Mouse (Mus musculus): ENCODE measurements at regions not wholly inside any gene's neighbourhood (a gene's known extent, or its start where the extent isn't known, plus 50 kb on each side); places are given as distances from the start of the nearest gene placed in this dataset.
"Not testable (repeated sequence)": the region's sequence is repeated elsewhere in the genome, so short reads cannot be mapped to it uniquely, and the experiment has no call there.

DNA sequence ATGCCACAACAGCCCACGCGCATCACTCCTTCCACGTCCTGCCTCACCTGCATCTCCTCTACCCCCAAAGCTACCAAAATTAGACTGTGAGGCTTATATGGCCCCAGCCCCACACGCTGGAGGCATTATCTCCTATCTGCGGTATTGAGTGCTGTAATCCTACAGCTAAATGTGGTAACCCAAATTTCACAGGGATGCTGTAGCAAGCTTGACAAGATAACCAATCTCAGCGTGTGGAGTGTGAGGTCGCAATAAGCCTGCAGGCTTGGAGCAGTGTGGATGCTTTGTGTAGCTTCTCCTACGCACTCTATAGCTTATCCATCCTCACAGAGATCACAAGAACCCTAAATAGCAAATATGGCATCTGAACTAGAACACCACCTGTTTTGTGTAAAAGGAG, 251.2 kb upstream of the Kcnh8 start:
- H3K27me3 ChIP-seq (ENCODE audit: low read depth, poor library complexity, severe bottlenecking) = no peaks in the 10 kb centered on the region
- no peaks in the 10 kb centered on the region for H3K9me3 ChIP-seq (replicated peaks)
- H3K4me1 ChIP-seq = no peaks in the 10 kb centered on the region
- H3K36me3 ChIP-seq = no peaks in the 10 kb centered on the region
- H3K4me3 ChIP-seq = no peak overlapping the region
- DNase-seq (ENCODE audit: low spot score) = no peak
- WGBS = 88% methylated on average over 8 of the region's 8 CpGs
- H3K27ac ChIP-seq (replicated peaks) = no peak overlapping the region

DNA sequence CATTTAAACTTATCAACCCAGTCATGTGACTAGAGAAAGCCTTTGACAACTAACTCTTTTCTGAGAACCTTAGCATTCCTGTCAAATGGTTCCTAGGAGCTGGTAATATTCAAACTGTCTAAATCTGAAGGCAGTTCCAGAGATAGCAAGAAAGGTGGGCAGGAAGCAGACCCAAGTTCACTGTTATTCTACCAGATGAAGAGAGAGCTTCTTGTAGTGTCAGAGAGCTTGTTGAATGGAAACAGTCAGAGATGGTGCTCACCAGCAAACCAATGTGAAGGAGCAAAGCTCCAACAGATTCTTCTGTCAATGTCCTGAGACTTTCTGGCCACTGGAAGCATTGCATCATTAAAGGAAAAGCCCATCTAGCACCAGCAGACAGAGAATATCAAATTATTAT, 251.8 kb upstream of the Kcnh8 start:
- no peak for DNase-seq (ENCODE audit: low spot score)
- Histone ChIP-seq H3K27ac (replicated peaks) (no peak overlapping the region), H3K27me3 (ENCODE audit: low read depth, poor library complexity, severe bottlenecking) (no peaks in the 10 kb centered on the region), H3K4me3 (no peak overlapping the region), H3K4me1 (no peaks in the 10 kb centered on the region), H3K36me3 (no peaks in the 10 kb centered on the region), H3K9me3 (replicated peaks) (no peaks in the 10 kb centered on the region)

DNA sequence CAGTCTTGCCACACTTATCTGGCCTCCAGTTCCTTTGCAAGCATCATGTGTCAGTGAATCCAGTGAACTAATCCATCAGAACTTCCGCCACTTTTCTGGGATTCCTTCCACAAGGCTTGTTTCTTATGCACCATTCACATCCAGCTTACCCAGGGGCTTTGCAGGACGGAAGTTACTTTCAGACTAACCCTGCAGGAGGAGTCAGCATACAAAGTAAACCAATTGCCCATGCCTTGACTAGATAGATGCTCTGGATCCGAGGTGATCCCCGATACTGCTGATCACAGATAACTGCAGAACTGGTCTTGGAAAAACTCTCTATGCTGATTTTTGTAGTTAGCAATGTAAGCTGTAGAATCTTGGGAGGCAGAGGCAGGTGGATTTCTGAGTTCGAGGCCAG, 252.6 kb upstream of the Kcnh8 start:
- H3K9me3 ChIP-seq (replicated peaks) = no peaks in the 10 kb centered on the region
- no peak overlapping the region for H3K27ac ChIP-seq (replicated peaks)
- no peak for DNase-seq (ENCODE audit: low spot score)
- WGBS = 81% methylated on average over 5 of the region's 5 CpGs
- no peaks in the 10 kb centered on the region for H3K27me3 ChIP-seq (ENCODE audit: low read depth, poor library complexity, severe bottlenecking)
- no peaks in the 10 kb centered on the region for H3K4me1 ChIP-seq
- H3K4me3 ChIP-seq = no peak overlapping the region
- H3K36me3 ChIP-seq = no peaks in the 10 kb centered on the region

DNA sequence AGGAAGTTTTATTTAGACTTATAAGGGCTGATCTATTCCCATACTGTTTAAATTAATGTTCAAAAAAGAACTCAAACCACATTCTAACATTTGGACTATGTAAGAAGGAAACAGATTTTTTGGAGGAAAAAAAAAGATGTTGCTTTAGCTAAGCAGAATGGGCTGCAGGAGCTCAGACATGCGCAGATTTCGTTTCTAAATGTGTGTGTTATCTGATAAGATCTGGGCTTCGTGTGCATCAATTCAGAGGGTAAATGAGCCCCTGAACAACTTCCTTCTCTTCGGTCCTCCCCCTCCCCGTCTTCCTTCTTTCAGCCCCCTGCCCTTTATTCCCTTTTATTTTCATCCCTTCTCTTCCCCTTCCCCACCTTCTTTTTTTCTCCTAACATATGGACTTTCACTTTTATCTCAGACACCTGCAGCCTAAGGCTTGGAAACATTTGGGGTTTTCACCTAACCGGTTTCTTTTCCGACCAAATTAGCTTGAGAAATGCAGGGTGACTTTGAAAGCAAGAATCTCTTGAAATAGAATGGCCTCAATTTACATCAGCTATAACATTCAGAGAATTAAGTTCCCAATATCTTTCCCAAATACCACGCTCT, 253.9 kb upstream of the Kcnh8 start:
- Histone ChIP-seq H3K27me3 (ENCODE audit: low read depth, poor library complexity, severe bottlenecking) (no peaks in the 10 kb centered on the region), H3K4me3 (no peak overlapping the region), H3K27ac (replicated peaks) (no peak overlapping the region), H3K36me3 (no peaks in the 10 kb centered on the region), H3K4me1 (no peaks in the 10 kb centered on the region), H3K9me3 (replicated peaks) (no peaks in the 10 kb centered on the region)
- WGBS = 76% methylated on average over 8 of the region's 8 CpGs
- no peak for DNase-seq (ENCODE audit: low spot score)

DNA sequence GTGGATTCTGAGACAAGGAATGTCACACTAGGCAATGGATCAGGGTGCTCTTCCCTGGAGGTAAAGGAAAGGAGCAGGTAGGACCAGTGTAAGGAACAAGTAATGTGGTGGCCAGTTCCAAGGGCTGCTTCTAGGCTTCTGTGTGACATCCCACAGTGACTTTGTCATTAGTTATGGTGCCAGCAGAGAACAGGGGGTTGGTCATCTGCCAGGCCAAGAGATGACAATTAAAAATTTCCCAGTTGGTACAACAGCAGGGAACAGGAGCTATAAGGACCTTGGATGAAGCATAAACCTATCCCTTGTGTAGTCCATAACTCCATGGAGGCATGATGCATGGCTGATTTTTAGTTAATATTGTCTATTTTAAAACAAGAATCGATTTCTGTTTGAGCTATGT, 281.9 kb upstream of the Kcnh8 start:
- WGBS = 82% methylated on average over 1 of the region's 1 CpGs
- H3K27ac ChIP-seq (replicated peaks) = no peak overlapping the region
- H3K36me3 ChIP-seq = no peaks in the 10 kb centered on the region
- H3K9me3 ChIP-seq (replicated peaks) = no peaks in the 10 kb centered on the region
- no peaks in the 10 kb centered on the region for H3K4me1 ChIP-seq
- H3K27me3 ChIP-seq (ENCODE audit: low read depth, poor library complexity, severe bottlenecking) = no peaks in the 10 kb centered on the region
- no peak overlapping the region for H3K4me3 ChIP-seq
- DNase-seq (ENCODE audit: low spot score) = no peak

DNA sequence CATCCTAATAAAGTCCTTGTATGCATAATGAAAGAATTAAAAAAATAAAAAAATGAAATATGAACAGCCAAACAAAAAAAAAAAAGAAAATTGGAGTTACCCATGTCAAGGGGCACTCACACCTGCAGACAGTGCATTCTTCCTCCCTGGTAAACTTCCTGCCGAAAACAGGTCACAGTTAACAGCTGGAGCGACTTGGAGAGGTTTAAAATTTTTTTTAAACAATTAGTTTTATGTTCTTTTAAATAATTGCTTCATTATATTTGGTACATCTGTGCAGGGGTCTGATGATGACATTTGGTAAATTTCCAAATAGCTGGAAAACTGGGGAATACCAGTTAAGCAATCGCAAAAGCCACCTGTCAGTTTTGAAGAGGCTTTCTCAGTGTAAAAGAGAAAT, 285.5 kb upstream of the Kcnh8 start:
- DNase-seq (ENCODE audit: low spot score) = no peak
- H3K4me1 ChIP-seq = no peaks in the 10 kb centered on the region
- H3K9me3 ChIP-seq (replicated peaks) = no peaks in the 10 kb centered on the region
- no peak overlapping the region for H3K4me3 ChIP-seq
- H3K36me3 ChIP-seq = no peaks in the 10 kb centered on the region
- WGBS = 87% methylated on average over 3 of the region's 3 CpGs
- no peak overlapping the region for H3K27ac ChIP-seq (replicated peaks)
- no peaks in the 10 kb centered on the region for H3K27me3 ChIP-seq (ENCODE audit: low read depth, poor library complexity, severe bottlenecking)

DNA sequence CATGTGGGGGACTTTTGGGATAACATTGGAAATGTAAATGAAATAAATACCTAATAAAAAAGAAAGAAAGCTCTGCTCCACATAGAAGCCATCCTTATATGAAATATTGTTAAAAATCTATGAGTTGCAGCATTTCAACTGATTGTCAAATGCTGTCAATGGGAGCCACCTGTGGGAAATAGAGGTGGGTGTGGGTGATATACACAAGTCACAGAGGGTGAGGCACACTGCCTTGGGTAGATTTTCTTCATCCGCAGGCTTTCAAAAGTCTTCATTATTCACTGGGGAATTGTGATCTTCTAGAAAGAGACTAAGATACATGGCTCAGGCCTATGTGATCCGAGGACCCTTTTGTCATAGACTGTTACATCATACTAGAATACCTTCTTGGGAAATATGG, 286.6 kb upstream of the Kcnh8 start:
- DNase-seq (ENCODE audit: low spot score) = no peak
- Histone ChIP-seq H3K27me3 (ENCODE audit: low read depth, poor library complexity, severe bottlenecking) (no peaks in the 10 kb centered on the region), H3K27ac (replicated peaks) (no peak overlapping the region), H3K4me1 (no peaks in the 10 kb centered on the region), H3K4me3 (no peak overlapping the region), H3K9me3 (replicated peaks) (no peaks in the 10 kb centered on the region), H3K36me3 (no peaks in the 10 kb centered on the region)
- WGBS = 85% methylated on average over 2 of the region's 2 CpGs

DNA sequence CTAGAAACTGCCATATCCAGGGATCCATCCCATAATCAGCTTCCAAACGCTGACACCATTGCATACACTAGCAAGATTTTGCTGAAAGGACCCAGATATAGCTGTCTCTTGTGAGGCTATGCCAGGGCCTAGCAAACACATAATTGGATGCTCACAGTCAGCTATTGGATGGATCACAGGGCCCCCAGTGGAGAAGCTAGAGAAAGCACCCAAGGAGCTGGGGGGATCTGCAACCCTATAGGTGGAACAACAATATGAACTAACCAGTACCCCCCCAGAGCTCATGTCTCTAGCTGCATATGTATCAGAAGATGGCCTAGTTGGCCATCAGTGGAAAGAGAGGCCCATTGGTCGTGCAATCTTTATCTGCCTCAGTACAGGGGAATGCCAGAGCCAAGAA, 287.1 kb upstream of the Kcnh8 start:
- WGBS = 59% methylated on average over 2 of the region's 2 CpGs
- not testable (repeated sequence) for H3K27me3 ChIP-seq (ENCODE audit: low read depth, poor library complexity, severe bottlenecking); H3K4me3 ChIP-seq; H3K9me3 ChIP-seq (replicated peaks); H3K27ac ChIP-seq (replicated peaks); H3K4me1 ChIP-seq; DNase-seq (ENCODE audit: low spot score); H3K36me3 ChIP-seq

DNA sequence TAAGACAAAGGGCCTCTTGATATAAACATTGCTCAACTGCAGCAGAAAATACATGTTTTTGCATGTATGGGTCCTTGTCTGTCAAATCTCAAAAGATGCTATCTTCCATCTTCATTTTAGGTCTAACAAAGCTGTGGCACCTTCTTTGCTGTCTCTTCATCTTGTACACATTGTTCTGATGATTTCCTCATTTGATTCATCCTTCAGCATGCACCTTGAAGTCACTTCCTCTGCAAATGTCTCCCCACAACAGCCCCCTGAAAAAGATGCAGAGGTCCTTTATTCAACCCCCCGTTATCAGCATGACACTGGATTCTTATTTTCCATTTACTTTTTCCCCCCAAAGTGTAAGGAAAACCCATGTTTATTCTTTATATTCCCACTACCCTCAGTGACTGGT, 290.5 kb upstream of the Kcnh8 start:
- Histone ChIP-seq H3K36me3 (no peaks in the 10 kb centered on the region), H3K27ac (replicated peaks) (no peak overlapping the region), H3K27me3 (ENCODE audit: low read depth, poor library complexity, severe bottlenecking) (no peaks in the 10 kb centered on the region), H3K9me3 (replicated peaks) (no peaks in the 10 kb centered on the region), H3K4me3 (no peak overlapping the region), H3K4me1 (no peaks in the 10 kb centered on the region)
- WGBS = 98% methylated on average over 1 of the region's 1 CpGs
- DNase-seq (ENCODE audit: low spot score) = no peak

DNA sequence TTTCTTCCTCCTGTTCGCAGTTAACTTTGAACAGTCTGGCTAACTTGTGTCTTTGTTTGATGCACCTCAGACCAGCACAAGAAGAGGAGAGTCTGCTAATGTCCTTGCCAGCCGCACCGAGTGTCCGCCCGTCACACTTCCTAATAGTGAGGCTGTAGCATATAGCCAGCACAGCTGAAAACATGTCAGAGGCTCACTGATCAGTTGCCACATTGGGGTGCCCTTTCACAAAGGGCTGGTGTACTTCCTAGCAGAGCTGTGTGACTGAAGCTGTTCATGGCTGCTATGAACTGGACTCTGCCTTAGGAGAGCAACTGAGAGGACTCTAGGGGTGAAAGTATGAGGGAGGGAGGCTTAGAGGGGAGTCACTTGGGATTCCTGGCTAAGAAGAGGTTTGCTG, 293.7 kb upstream of the Kcnh8 start:
- DNase-seq (ENCODE audit: low spot score) = no peak
- Histone ChIP-seq H3K36me3 (no peaks in the 10 kb centered on the region), H3K4me3 (no peak overlapping the region), H3K27me3 (ENCODE audit: low read depth, poor library complexity, severe bottlenecking) (no peaks in the 10 kb centered on the region), H3K27ac (replicated peaks) (no peak overlapping the region), H3K4me1 (no peaks in the 10 kb centered on the region), H3K9me3 (replicated peaks) (no peaks in the 10 kb centered on the region)
- 91% methylated on average over 5 of the region's 5 CpGs for WGBS

DNA sequence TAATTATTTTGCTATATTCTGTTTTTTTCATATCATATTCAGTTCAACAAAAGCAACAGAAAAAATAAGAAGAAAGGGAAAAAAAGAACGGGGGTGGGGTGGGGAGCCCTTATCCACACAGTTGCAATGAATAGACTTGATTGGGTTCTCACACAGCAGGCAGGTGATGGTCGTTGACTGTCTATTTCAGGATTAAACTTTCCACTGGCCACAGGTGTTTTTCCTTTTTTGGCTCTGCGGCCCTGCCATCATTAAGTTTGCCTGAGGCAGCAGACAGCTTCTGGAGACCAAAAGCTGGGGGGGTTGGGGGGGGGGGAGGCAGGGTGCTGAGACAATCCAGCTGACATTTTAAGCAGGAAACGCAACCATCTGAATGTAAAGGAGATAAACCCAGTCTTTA, 298.4 kb upstream of the Kcnh8 start:
- Histone ChIP-seq H3K36me3 (no peaks in the 10 kb centered on the region), H3K4me1 (no peaks in the 10 kb centered on the region), H3K27me3 (ENCODE audit: low read depth, poor library complexity, severe bottlenecking) (no peaks in the 10 kb centered on the region), H3K4me3 (no peak overlapping the region), H3K27ac (replicated peaks) (no peak overlapping the region), H3K9me3 (replicated peaks) (no peaks in the 10 kb centered on the region)
- 82% methylated on average over 4 of the region's 4 CpGs for WGBS
- no peak for DNase-seq (ENCODE audit: low spot score)

DNA sequence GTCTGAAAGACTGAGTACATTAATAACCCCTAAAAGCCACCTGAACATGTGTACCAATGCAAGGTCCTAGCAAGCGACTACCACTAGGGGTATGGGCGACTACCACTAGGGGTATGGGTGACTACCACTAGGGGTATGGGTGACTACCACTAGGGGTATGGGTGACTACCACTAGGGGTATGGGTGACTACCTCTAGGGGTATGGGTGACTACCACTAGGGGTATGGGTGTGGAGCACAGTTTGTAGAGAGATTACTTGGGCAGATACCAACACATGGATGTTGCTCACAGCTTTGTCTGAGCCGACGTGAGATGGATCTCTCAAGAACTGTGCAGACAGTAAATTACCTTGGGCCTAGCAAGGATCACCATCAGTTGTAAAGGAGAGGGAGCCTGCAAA, 299.2 kb upstream of the Kcnh8 start:
- Histone ChIP-seq H3K27ac (replicated peaks) (no peak overlapping the region), H3K4me1 (no peaks in the 10 kb centered on the region), H3K9me3 (replicated peaks) (no peaks in the 10 kb centered on the region), H3K27me3 (ENCODE audit: low read depth, poor library complexity, severe bottlenecking) (no peaks in the 10 kb centered on the region), H3K36me3 (no peaks in the 10 kb centered on the region), H3K4me3 (no peak overlapping the region)
- 89% methylated on average over 4 of the region's 4 CpGs for WGBS
- DNase-seq (ENCODE audit: low spot score) = no peak

DNA sequence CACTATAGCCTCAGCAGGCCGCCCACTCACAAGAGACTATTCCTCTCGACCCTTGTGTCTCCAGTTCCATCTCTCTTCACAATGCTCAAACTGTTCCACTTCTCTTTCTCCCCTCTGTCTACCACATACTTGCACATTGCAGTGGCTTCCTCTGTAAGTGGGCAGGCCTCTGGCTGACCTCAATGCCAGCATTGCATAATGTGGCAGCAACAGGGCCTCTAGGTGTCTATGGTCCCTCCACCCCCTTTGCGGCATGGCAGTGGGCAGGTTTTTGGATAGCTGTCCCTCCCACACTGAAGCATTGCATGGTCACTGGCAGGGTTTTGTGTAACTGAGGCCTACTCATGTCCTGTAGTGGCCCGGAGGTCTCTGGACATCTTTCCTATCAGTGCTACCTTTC, 302.7 kb upstream of the Kcnh8 start:
- no peak overlapping the region for H3K27ac ChIP-seq (replicated peaks)
- H3K27me3 ChIP-seq (ENCODE audit: low read depth, poor library complexity, severe bottlenecking) = no peaks in the 10 kb centered on the region
- 94% methylated on average over 4 of the region's 4 CpGs for WGBS
- H3K9me3 ChIP-seq (replicated peaks) = no peaks in the 10 kb centered on the region
- DNase-seq (ENCODE audit: low spot score) = no peak
- no peaks in the 10 kb centered on the region for H3K4me1 ChIP-seq
- no peaks in the 10 kb centered on the region for H3K36me3 ChIP-seq
- H3K4me3 ChIP-seq = no peak overlapping the region

DNA sequence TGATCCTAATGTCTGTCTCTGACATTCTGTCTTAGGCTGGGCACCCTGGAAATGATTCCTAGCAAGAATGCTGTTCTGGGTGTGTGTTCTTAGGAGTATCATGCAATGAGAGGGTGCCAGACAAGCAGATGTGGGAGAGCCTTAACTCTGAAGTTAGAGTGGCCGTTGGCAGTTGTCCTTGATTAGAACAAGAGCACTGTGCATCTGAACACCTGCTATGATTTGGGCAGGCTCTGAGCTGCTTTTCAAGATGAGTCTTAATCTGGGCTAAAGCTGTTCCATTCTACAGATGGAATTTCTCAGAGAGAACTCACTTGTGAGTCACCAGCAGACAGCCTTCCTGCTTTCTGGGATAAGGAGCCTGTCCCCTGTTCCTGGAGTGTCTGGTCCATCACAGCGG, 317.1 kb upstream of the Kcnh8 start:
- Histone ChIP-seq H3K4me1 (no peaks in the 10 kb centered on the region), H3K4me3 (no peak overlapping the region), H3K27me3 (ENCODE audit: low read depth, poor library complexity, severe bottlenecking) (no peaks in the 10 kb centered on the region), H3K36me3 (no peaks in the 10 kb centered on the region), H3K27ac (replicated peaks) (no peak overlapping the region), H3K9me3 (replicated peaks) (no peaks in the 10 kb centered on the region)
- DNase-seq (ENCODE audit: low spot score) = no peak
- 88% methylated on average over 2 of the region's 2 CpGs for WGBS

Data from midbrain, embryonic 10.5 days (tissue).